Mouse (Mus musculus) urinary bladder, postnatal 36 days (tissue): Measurements from ENCODE around the gene Gm5930.
"Not testable (repeated sequence)": the region's sequence is repeated elsewhere in the genome, so short reads cannot be mapped to it uniquely, and the experiment has no call there.

Source experiments
- DNase-seq, 2 experiments: peaks; one replicate each; pipeline ENCODE4 v3.0.0; 2022; ENCODE audit warnings: low spot score in 2 of 2, mixed read lengths in 1 of 2

The Gm5930 gene

DNA sequence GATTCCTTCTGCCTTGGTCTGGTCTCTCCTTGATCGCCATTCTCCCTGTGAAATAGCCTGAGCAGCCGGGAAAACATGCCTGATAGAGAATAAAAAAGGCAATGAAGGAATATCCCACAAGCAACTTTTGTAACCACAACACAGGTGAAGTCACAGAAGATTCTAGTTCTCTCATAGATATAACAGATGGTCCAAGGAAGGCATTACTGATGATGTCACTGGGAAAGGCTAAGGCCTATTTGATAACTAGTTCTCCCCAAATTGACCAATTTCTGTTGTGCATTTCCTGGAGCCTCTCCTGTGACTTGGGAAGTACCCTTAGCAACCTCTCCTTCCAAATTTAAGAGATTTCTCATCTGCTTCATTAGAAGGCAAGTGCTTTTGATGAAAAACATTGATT, at the start of gene Gm5930:
Gm5930 (minus strand) TSS at position 101 of the 400 bp plus-strand sequence.
- DNase-seq, result not testable (repeated sequence)

DNA sequence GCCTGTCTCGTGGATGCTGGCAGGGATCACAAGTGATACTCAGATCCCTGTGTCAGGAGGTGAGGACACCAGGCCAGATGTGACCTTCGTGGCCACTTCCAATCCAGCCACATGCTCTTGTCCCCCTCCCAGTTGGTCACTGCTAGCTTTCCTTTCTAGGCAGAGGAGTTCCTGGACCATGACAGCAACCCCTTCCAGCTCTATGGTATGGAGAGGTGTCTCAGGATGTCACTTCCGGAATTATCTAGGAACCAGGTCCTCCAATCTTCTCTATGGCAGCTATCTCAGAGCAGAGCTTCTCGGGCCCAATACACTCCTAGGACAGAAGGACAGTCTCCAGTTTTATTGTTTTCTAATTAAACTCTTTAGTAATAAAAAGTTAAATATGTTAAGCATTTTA, 45.8 kb upstream of the Gm5930 start:
- DNase-seq, result not testable (repeated sequence)

DNA sequence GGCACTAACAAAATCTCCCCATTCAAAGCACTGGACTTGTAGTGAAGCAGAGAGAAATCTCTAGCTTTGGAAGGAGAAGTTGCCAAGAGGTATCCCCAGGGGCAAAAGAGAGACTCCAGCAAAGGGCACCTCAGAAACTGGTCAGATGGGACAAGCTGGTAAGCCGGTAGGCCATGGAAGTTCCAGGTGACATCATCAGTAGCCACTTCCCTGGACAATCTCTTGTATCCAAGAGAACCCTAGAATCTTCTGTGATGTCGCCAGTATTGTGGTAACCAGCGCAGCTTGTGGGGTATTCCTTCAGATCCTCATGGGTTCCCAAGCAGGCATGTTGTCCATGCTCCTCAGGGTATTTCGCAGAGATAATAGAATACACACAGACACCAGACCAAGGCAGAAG, 26.7 kb upstream of the Gm5930 start, which contains the start of gene Gm8229:
Gm8229 (plus strand) TSS at position 301 of the 400 bp plus-strand sequence.
- DNase-seq, result not testable (repeated sequence)

DNA sequence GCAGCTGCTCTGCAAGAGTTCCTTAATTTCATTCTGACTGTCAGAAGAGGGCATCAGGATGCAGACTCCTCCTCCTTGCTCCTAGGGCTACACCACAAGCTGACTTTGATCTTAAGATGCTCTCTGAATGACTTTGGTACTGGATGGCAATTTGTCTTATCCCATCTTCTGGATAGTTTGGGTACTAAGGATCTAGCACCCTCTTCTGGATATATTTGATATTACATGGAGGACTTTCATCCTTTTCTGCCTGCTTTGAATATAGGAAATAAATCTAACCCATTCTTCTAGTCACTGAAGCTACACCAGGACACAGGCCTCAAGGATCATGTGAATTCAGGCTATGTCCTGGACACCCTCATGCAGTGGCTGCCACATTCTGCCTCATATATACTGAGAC, 23.9 kb upstream of the Gm5930 start:
- not testable (repeated sequence) for DNase-seq

DNA sequence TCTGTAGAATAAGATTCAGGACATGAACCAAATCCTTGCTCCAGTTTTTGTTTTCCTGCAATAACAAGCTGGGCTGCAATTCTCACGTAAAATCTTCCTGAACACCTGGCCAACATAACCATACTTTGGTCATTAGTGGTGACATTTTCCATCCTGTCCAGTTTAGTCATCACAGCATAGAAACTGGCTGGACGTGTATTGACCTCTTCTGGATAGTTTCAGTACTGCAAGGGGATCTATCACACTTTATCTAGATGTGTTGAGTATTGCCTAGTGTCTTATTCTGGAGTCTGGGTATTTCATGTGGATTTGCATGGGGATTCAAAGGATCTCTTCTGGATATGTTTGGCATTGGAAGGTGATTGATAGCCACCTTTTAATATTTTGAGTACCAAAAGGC, 23.0 kb upstream of the Gm5930 start:
- not testable (repeated sequence) for DNase-seq

DNA sequence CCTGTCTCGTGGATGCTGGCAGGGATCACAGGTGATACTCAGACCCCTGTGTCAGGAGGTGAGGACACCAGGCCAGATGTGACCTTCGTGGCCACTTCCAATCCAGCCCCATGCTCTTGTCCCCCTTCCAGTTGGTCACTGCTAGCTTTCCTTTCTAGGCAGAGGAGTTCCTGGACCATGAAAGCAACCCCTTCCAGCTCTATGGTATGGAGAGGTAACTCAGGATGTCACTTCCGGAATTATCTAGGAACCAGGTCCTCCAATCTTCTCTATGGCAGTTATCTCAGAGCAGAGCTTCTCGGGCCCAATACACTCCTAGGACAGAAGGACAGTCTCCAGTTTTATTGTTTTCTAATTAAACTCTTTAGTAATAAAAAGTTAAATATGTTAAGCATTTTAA, 26.3 kb downstream of the Gm5930 start:
- DNase-seq, result not testable (repeated sequence)

DNA sequence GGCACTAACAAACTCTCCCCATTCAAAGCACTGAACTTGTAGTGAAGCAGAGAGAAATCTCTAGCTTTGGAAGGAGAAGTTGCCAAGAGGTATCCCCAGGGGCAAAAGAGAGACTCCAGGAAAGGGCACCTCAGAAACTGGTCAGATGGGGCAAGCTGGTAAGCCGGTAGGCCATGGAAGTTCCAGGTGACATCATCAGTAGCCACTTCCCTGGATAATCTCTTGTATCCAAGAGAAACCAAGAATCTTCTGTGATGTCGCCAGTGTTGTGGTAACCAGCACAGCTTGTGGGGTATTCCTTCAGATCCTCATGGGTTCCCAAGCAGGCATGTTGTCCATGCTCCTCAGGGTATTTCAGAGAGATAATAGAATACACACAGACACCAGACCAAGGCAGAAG, 53.1 kb downstream of the Gm5930 start, which contains the start of gene Gm8220:
Gm8220 (plus strand) TSS at position 301 of the 400 bp plus-strand sequence.
- not testable (repeated sequence) for DNase-seq
